Mouse (Mus musculus): ENCODE results near the gene Marveld2.
A peak's percentile ranks its signal among the peaks of the same experiment; 100 is the strongest.

Gene Marveld2

DNA sequence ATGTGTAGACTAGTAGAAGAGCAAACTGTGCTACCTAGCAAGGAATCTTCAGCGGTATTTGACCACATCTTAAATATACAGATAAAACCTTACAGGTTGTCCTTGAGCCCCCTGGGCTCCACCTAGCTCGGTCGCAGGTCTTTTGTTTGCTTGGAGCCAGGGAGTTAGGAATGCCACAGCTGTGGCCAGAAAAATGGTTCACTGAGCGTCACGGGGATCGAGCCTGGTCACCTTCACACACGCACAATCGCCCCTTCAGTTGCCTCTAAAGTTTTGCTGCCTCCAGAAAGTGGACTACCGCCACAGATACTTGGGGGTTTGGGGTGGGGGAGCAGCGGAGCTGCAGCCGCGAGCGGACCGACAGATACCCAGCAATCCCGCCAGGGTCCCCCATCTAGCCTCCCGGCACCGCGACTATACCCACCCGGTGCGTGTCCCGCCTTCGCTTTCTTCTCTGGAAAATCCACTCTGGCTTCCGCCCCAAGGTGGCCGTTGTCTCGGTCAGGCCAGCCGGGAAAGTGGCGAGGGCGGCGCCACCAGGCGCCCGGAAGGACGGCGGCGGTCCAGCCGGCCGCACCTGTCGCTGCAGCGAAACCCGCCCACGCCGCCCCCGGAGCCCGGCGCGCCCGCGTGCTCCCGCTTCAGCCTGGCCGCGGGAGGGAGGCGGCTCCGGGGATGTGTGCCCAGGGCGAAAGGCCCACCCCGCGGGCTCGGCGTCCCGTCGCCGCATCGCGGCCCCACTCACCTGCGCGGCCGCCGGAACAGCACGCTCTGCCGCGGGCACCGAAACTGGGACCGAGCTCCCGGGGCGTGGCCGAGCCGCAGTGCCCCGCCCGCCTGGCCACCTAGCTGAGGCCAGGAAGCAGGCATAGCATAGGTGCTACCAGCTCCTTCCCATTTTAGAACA is at the start of gene Marveld2:
Marveld2 (minus strand) TSS at position 791 of the 907 bp plus-strand sequence.
- no peak for DNase-seq (ENCODE audit: low read depth, low spot score)

DNA sequence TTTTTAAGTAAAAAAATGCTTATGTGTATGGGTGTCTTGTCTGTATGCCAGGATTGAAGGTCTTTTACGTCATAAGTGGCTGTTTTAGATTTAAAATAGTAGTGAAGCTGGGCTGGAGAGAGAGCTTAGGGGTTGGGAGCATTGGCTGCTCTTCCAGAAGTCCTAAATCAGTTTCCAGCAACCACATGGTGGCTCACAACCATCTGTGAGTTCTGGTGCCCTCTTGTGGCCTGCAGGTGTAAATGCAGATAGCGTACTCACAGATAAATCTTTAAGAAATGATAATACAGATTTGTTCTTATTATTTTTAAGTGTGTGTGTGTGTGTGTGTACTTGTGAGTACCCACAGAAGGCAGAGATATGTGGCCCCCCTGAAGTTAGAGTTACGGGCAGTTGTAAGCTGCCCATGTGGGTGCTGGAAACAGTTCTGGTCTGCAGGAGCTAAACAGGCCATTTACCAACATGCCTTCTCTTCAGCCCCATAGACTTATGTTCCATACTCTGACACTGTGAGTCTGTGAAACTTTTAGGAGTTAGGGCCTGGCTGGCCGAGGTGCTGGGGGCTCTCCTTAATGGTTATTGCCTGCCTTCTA is 43.2 kb upstream of the Marveld2 start:
- DNase-seq (ENCODE audit: low read depth, low spot score) = no peak

DNA sequence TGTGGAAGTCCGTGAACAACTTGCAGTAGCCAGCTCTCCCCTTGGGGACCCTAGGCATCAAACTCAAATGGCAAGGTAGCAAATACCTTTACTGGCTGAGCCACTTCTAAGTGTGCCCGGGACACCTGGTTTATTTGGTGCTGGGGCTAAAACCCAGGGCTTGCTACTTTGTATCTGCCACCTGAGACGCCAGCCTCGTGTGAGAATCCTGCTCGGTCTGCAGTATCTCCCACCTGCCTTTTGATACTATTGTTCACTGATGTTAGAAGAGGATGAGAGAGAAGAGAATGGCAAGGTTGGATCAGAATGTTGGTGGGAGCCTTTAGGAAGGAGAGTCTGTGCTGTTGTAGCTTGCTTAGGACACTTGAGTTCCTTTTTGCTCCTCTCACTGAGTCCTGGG is 41.3 kb upstream of the Marveld2 start:
- DNase-seq (ENCODE audit: low read depth, low spot score) = no peak

DNA sequence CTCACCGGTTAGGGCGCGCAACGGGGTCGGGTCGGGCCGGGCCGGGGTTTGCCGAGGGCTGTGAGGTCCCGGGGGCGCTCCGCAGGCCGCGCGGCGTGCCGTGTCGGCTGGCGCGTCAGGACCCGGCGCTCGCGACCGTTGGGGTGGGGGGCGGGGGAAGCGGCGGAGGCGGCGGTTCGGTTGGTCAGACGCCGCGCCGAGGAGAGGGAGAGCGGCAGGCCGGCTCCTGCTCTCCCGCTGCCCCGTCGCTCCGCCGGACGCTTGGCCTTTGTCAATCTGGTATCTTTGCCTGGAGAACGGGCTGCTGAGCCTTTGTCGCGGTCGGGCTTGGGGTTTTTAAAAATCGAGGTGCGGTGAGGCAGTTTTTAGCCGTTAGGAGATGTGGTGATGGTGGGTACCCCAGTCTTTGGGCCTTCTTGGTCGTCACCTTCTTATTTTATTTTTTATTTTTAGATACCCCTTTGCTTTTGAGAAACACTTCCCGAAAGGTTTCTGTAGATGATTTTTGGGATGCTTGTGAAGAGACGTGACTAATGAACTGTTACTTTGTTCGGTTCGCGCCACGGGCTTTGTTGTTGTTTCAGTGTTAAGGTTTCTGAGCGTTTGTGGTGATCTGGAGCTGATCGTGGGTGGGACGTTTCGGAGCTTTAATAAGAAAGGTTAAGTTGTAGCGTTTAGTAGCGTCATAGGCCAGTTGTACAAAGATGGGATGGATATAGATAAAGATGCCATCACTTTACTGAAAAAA is 34.8 kb upstream of the Marveld2 start, which contains the start of gene Taf9:
Taf9 (plus strand) TSS at position 141 of the 748 bp plus-strand sequence.
- no peak for DNase-seq (ENCODE audit: low read depth, low spot score)

DNA sequence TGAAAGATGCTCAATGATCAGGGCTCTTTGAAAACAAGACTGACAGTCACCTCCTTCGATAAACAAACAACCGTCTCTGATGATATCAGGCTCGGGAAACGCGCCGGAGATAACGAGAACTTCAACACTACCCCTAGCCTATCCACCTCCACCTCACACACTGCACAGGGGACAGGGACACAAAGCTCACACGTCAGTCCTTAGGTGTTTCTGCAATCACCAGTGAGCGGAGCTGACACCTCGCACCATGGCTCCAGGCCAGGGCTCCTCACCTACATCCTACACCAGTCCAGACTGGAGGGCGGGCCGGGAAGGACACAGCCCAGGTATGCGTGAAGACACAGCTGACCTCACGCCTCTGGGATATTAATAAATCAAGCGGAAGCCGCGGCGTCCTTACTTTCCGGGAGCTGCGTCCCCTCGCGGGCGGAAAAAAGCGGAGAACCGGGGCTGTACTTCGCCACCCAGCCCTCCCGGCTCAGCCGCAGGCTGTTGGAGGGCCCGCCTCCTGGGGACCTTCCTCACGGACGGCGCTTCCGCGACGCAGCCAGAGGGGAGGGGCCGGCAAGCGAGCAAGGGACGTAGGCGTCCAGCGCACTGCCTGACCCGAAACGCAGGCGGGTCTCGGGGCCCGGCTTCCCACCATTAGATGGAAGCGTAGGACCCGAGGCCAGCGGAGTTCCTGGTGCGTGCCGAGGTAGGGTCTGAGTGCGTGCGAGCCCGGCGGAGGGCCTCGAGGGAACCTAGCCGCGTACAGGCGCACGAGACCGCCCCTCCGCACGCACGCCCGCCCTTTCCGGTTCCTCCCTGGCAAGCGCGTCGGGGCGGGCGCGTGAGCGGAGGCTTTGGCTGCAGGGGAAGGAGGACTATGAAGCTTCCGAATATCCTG is 34.0 kb upstream of the Marveld2 start, which contains the start of the genes Ak6 and Rad17:
Ak6 (plus strand) TSS at position 430 of the 889 bp plus-strand sequence.
Rad17 (minus strand) TSS at position 502 of the 889 bp plus-strand sequence.
- DNase-seq (ENCODE audit: low read depth, low spot score) = peak; percentile 86

DNA sequence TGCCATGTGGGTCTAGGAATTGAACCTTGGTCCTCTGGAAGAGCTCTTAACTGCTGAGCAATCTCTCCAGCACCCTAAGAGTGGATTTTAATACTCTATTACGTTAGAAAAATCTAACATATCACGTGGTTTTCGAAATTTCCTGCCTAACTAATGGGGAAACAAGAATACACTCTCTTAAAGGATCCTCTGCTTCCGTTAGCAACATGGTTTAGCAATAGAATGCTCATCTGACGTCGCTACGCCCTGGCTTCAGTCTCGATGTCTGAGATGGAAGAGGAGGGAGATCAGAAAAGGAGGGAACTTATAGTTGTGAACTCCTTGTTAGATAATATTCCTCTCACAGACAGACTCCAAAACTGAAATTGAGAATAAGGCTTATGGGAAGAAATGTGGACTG is 31.5 kb upstream of the Marveld2 start:
- no peak for DNase-seq (ENCODE audit: low read depth, low spot score)

DNA sequence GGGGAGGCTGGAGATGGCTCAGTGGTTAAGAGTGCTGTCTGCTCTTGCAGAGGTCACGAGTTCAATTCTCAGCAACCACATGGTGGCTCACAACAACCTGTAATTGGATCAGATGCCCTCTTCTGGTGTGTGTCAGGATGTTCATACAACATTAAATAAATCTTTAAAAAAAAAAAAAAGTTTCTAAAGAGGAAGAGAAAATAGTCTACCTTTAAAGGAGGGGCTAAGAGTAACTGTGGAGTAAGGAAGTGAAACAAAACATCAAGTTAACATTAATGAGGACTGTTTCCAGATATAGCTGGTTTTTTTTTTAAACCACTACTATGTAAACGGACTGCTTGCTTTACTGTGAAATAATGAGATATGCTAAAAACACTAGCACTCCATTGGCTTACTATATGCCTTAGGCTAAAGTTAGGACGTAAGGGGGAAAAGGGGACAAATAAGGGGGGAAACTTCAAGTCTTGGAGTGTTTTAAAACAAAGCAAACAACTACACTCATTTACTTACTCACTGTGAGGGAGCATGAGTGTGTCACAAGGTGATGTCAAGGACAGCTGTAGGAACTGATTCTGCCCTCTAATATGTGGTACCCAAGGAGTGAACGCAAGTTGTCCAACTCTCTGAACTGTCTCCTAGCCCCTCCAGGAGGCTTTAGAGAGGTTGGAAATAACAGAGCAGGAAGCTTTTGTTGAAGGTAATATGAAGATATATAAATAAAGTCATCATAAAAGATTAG is 25.9 kb upstream of the Marveld2 start:
- no peak for DNase-seq (ENCODE audit: low read depth, low spot score)

DNA sequence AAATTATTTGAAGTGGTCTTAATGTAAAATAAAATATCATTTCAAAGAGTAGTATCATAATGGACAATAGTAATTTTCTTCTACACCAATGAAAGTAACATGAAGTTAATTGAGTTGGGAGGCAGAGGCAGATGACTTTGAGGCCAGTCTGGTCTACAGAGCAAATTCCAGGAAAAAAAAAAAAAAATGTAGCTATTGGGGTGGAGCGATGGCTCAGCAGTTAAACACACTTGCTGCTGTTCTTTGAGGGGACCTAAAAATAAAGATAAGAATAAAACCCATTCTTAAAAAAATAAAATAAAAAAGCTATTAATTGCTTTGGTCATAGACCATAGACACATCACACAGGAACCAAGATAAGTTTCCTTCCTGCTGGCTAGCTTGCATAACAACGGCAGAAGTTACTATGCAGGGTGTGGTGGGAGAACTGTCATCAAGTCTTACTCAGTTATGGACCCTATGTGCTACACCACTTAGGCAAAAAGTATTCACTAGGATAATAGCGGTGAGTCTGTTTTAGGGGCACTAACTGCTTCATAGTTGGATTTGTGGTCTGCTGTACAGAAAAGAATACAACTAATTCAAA is 17.4 kb upstream of the Marveld2 start:
- no peak for DNase-seq (ENCODE audit: low read depth, low spot score)

DNA sequence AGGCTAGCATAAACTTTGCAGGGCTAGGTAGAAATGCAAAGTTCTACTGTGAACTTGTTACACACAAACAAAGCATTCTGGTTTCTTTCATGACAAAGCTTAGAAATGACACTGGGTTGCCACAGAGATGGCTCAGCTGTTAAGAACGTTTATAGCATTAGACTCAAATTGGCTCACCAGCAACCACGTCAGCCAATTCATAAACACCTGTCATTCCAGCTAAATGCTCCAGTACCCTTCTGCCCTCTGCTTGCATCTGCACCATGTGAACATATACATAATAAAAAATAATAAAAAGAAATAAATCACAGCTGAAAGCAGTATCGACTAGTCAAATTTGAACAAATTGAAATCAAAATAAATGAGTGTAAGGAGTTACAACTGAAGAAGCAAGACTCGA is 5.5 kb upstream of the Marveld2 start:
- no peak for DNase-seq (ENCODE audit: low read depth, low spot score)

DNA sequence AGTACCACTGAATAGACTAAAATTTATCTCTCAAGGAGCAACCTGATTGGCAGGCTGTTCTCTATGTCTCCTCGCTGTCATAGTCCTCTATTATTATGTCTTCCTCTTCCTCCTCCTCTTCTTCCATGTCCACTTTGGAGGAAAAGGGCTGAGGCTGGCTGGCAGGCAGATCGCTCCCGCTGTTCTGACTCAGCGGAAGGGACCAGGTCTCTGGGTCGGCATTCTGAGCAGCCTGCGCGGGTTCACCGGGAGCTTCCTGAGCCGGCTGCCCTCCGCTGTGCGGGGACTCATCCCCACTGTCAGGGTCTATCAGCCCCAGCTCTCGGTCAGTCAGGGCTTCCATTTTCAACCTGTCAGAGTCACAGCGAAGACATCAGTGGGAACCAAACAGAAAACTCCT is 812 bp upstream of the Marveld2 start:
- DNase-seq (ENCODE audit: low read depth, low spot score) = no peak

DNA sequence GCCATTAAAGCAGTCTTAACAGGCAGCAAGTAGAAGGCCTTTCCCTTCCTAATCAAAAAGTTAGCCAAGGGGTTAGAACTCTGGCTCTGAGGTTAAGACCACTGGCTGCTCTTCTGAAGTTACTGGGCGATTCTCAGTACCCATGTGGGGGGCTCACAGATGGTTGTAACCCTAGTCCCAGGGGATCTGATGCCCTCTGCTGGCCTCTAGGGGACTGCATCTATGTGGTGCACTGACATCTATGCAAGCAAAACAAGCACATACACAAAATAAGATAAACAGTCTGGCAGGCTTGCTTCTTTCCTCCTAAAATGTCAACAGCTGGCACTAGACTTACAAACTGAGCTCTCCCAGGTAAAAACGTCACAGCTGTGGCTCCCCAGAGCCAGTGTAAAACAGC is 3.9 kb downstream of the Marveld2 start:
- no peak for DNase-seq (ENCODE audit: low read depth, low spot score)

DNA sequence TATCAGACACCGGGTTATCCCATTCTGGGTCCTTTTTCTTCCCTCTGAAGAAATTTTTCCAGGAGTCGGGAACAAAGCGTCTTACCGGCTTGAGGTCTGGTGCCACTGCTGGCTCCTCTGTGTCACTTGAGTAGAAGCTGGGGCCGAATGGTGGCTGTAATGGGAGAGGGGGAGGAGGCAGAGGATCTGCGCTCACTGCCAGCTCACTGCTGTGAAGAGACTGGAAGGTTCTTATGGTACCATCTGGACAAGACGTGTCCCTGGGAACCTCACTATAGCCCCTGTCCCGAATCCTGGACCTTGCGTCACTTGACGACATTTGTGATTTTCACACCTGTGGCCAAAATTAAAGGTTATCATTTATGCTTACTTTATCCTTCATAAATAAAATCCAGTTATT is 4.5 kb downstream of the Marveld2 start:
- no peak for DNase-seq (ENCODE audit: low read depth, low spot score)

DNA sequence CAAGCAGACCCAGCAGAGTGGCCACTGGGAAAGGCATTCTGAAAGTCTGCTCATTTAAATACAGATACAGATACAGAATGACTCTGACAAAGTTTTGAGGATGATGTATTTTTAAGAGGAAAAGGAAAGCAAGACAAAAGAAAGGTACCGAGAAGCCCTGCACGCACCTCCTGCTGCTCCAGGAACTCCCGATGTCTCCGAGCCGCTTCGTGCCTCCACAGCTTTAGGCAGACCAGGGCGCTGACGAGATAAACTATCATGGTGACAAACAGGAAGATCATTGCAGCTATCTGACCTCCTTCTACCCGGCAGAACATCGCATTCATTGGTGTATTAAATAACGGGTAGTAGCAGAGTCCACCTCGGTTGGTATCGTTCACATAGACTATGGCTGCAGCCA is 5.5 kb downstream of the Marveld2 start:
- DNase-seq (ENCODE audit: low read depth, low spot score) = no peak

DNA sequence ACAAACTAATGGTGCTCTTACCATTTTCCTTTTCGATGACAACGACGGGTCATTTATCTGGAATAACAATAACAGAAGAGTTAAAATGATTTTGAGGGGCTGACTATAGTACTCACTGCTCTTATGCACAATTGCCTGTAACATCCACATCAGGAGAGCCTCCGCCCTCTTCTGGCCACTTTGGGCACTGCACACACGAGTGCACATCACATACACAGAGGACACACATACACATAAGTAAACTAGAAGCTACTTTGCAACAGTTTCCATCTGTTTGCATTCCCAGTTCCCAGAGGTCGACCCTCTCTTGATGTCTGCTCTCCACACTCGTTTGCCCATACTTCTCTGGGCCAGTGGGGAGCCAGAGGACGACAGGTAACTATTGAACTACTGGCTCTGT is 9.0 kb downstream of the Marveld2 start:
- DNase-seq (ENCODE audit: low read depth, low spot score) = no peak

DNA sequence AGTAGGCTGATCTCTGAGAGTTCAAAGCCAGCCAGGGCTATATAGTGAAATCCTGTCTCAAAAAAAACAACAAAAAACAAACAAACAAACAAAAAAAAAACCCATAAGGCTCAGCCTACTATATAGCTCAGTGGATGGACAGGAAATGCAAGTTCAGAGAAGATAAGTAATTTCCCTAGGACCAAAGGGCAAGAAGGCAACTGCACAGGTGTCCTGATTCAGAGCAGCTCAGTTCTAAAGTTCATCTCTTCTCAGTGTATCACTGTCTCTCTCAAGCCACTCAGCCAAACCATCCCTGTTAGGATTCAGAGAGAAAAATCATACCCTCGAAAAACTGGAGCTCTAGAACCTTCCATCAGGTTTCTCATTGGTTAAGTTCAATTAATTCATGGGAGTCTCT is 10.9 kb downstream of the Marveld2 start:
- DNase-seq (ENCODE audit: low read depth, low spot score) = no peak

DNA sequence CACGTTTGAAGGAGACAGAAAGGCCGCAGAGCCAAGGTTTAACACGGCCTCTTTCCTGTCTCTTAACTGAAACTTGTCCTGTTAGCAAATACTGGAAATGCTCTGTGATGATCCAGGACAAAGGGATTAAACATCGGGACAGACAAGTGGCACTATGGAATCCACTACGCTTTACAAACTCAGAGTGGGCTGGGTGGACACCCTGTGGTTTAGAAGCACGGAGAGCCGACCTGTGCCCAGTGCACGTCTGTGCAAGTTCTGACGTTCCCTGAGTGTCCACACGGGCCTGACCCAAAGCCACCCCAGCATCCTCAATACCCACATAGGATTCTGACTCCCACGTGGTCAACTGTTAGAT is 13.1 kb downstream of the Marveld2 start:
- no peak for DNase-seq (ENCODE audit: low read depth, low spot score)

DNA sequence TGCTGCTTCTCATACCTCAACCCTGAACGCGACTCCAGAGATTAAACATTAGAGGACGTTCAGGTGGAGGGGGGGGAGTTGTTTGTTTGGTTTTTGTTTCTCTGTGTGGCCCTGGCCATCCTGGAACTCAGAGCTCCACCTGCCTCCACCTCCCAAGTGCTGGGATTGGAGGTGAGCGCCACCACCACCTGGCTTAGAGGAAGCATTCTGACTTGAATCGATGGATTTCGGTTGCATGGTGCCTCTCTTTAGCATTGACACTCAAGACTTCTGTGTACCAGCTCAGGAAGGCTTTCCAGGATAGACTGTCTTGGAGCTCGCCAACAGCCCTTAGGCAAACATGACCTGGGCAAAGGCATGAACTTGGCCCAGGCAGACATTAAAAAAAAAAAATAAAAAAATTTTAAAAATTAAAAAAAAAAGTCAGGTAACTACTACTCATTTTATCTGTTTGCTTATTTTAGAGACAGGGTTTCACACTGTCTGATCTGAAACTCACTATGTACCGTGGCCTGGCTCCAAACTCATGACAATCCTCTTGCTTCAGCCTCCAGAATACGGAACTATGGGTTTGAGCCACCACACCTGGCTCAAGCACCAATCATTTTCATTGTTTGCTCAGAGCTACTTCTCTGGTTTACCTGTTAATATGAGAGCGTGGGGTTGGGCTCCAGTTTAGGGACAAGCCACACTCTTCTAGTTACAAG is 13.6 kb downstream of the Marveld2 start:
- no peak for DNase-seq (ENCODE audit: low read depth, low spot score)

DNA sequence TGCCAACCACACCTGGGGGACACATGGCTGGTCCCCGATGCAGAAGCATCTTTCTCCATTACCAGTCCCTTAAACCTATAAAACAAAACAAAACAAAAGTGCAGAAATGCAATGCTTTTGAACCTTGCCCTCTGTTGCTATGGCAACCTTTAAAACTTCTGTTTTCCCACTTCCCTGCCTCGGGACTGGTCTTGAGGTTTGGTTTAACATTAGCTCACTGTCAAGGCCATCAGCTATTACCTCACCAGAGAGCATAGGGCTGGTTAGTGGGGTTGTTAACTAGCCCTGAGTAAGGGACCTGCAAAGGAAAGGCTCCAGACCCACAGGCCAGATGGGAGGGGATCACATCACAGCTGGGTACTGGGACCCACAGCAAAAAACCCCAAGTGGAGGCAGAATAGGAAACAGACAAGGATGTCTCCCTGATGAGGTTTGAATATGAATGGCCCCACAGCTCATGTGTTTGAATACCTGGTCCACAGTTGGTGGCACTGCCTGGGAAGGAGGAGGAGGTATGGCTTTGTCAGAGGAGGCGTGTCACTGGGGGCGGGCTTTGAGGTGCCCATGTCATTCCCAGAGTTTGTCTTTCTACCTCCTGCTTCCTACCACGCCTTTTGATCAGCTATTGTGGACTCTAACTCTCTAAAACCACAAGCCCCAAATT is 14.4 kb downstream of the Marveld2 start:
- no peak for DNase-seq (ENCODE audit: low read depth, low spot score)

DNA sequence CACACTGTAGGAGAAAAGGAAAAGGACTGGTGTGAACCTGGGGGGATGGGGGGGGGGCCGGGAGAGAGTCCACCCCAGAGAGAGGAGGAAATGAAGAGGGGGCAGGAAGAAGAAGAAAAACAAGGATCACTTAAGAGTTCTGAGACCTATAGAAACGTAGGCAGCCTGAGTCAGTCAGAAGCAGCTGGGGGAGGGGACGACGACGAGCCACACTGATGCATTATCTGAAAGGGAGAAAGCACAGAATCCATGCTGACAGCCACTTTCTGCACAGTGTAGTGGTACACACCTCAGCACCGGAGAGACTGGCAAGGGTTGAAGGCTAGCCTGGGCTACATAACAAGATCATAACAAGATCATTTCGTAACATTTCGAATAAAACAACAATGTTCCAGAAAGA is 15.7 kb downstream of the Marveld2 start:
- no peak for DNase-seq (ENCODE audit: low read depth, low spot score)
